Comparison of ENCODE assay signal across 28 mouse cellular contexts in genomic region chr11:20059736-20060135, GRCm38 (mm10).
"Had no signal": no experiment of that assay in that cellular context is flagged by ENCODE, and none has a peak within 500 bp of the region (broad histone marks: within the 10 kb centered on the region; RNA-seq: fewer than 3 reads in every experiment).

No protein-coding gene starts in this region.

- H3K9ac ChIP-seq: heart, embryonic 12.5 days; hindbrain, embryonic 13.5 days; hindbrain, embryonic 15.5 days; kidney, embryonic 15.5 days; limb, embryonic 12.5 days; liver, embryonic 13.5 days; liver, embryonic 15.5 days had no signal

- ATAC-seq: hindbrain, postnatal 0 days; intestine, embryonic 16.5 days had no signal

- DNase-seq: gastrocnemius, adult 2 months; gastrocnemius, postnatal 10 days; gastrocnemius, postnatal 25 days; heart, adult 18-20 months; heart, postnatal 10 days; heart, postnatal 4 days; kidney, adult 11 months; kidney, adult 2 months; kidney, adult 9 months; kidney, postnatal 14 days; kidney, postnatal 36 days; layer of hippocampus, adult 9-11 months; layer of hippocampus, postnatal 36 days; liver; liver, embryonic 13.5 days had no signal

- H3K9me3 ChIP-seq: heart, embryonic 10.5 days; hindbrain, embryonic 10.5 days; hindbrain, embryonic 13.5 days; hindbrain, embryonic 15.5 days; kidney, embryonic 15.5 days; limb, embryonic 10.5 days; limb, embryonic 12.5 days; liver, embryonic 13.5 days; liver, embryonic 15.5 days had no signal

- H3K27ac ChIP-seq: gastrocnemius, adult 2 months; heart, embryonic 10.5 days; hindbrain, embryonic 10.5 days; hindbrain, embryonic 13.5 days; hindbrain, embryonic 15.5 days; hindbrain, postnatal 0 days; kidney, embryonic 15.5 days; kidney, postnatal 0 days; limb, embryonic 10.5 days; limb, embryonic 12.5 days; liver, embryonic 13.5 days; liver, embryonic 15.5 days had no signal

- H3K4me2 ChIP-seq: heart, embryonic 12.5 days; hindbrain, embryonic 13.5 days; hindbrain, embryonic 15.5 days; kidney, embryonic 15.5 days; limb, embryonic 12.5 days; liver, embryonic 11.5 days; liver, embryonic 13.5 days; liver, embryonic 15.5 days had no signal

- H3K27me3 ChIP-seq: heart, embryonic 12.5 days; hindbrain, embryonic 13.5 days; hindbrain, embryonic 15.5 days; kidney, embryonic 15.5 days; limb, embryonic 12.5 days; liver, embryonic 13.5 days; liver, embryonic 15.5 days had no signal

- H3K4me3 ChIP-seq: gastrocnemius, adult 2 months; heart, embryonic 10.5 days; heart, embryonic 12.5 days; hindbrain, embryonic 10.5 days; hindbrain, embryonic 13.5 days; hindbrain, embryonic 15.5 days; kidney, embryonic 15.5 days; limb, embryonic 10.5 days; limb, embryonic 12.5 days; liver, embryonic 13.5 days; liver, embryonic 15.5 days had no signal

- H3K4me1 ChIP-seq: heart, embryonic 10.5 days; heart, embryonic 12.5 days; hindbrain, embryonic 15.5 days; kidney, embryonic 15.5 days; liver, embryonic 13.5 days; liver, embryonic 15.5 days had no signal
